Mouse (Mus musculus): ENCODE data around the gene 6430531B16Rik. TPM values are rescaled to one million over a fixed set of nuclear protein-coding genes. Genes with fewer than 3 reads are reported as not detected.

6430531B16Rik gene
- total and polyA plus RNA-seq, 3 experiments, result 0.11 TPM; not detected in 2

DNA sequence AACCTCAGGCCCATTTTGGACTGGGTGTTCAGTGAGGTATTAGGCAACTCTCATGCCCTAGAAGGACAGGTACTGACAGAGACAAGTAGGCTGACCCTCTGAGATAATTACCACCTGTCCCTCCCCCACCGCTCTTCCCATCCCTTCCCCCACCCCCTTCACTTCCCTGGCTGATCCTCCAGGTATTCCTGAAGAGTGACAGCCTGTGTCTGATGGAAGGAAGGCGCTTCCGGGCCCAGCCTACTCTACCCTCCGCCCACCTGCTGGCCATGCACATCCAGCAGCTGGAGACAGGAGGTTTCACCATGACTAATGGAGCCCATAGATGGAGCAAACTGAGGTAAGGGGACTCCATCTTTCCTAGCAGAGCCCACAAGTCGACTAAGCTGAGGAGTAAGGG is 40.7 kb downstream of the 6430531B16Rik start:
- no peaks in the 10 kb centered on the region for H3K4me1 ChIP-seq (ENCODE audit: insufficient read depth, low read depth, low read length)
- H3K27me3 ChIP-seq (ENCODE audit: insufficient read depth, low read length), result no peaks in the 10 kb centered on the region
- DNase-seq (ENCODE audit: low spot score) (no peak), ATAC-seq (ENCODE audit: extremely low read depth, insufficient number of reproducible peaks, low FRiP score, poor library complexity, severe bottlenecking) (no peak)
- TF ChIP-seq TAL1 (conservative IDR thresholded peaks at IDR 0.05; ENCODE audit: low read depth, low read length), result no peak
- TF ChIP-seq CTCF (IDR thresholded peaks at IDR 0.05; ENCODE audit: low read depth, low read length), result no peak
- TF ChIP-seq POLR2AphosphoS5 (IDR thresholded peaks at IDR 0.05; ENCODE audit: insufficient replicate concordance, low read depth, low read length), result no peak
- TF ChIP-seq GATA2 (IDR thresholded peaks at IDR 0.05; ENCODE audit: borderline replicate concordance, low read depth, low read length), result no peak
- H3K9me3 ChIP-seq (replicated peaks), result peaks cover 17% of the 10 kb centered on the region; the same call in 1 of the 2 replicates
- H3K36me3 ChIP-seq (replicated peaks), result no peaks in the 10 kb centered on the region
- no peak overlapping the region for H3K4me3 ChIP-seq (ENCODE audit: low read depth, low read length)

DNA sequence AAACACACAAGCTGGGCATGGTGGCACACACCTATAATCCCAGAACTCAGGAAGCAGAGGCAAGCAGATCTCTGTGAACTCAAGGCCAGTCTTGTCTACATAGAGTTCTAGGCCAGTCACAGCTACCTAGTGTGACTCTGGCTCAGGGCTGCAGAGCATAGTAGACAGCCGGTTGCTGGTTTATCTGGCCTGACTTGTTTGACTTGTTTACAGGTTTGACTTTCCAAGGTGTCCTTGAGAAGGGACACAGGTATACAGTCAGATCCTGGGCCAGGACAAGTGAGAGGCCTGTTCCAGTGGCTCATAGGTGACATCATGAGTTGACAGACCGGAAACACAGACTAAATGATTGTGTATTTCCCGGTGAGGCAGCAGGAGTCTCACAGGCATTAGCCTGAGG is 41.4 kb downstream of the 6430531B16Rik start:
- Histone ChIP-seq H3K27me3 (ENCODE audit: insufficient read depth, low read length) (no peaks in the 10 kb centered on the region), H3K4me3 (ENCODE audit: low read depth, low read length) (no peak overlapping the region), H3K36me3 (replicated peaks) (no peaks in the 10 kb centered on the region), H3K9me3 (replicated peaks) (peaks cover 17% of the 10 kb centered on the region; the same call in 1 of the 2 replicates), H3K4me1 (ENCODE audit: insufficient read depth, low read depth, low read length) (no peaks in the 10 kb centered on the region)
- ATAC-seq (ENCODE audit: extremely low read depth, insufficient number of reproducible peaks, low FRiP score, poor library complexity, severe bottlenecking) (no peak), DNase-seq (ENCODE audit: low spot score) (no peak)
- no peak for TF ChIP-seq GATA2 (IDR thresholded peaks at IDR 0.05; ENCODE audit: borderline replicate concordance, low read depth, low read length)
- no peak for TF ChIP-seq TAL1 (conservative IDR thresholded peaks at IDR 0.05; ENCODE audit: low read depth, low read length)

- H3K36me3 ChIP-seq (replicated peaks), result no peaks in the 10 kb centered on the region
- H3K4me1 ChIP-seq (ENCODE audit: insufficient read depth, low read depth, low read length), result no peaks in the 10 kb centered on the region
- no peak overlapping the region for H3K4me3 ChIP-seq (ENCODE audit: low read depth, low read length)
- no peak for DNase-seq (ENCODE audit: low spot score)
- no peaks in the 10 kb centered on the region for H3K27me3 ChIP-seq (ENCODE audit: insufficient read depth, low read length)
- peaks cover 14% of the 10 kb centered on the region; the same call in 1 of the 2 replicates for H3K9me3 ChIP-seq (replicated peaks)
- TF ChIP-seq GATA2 (IDR thresholded peaks at IDR 0.05; ENCODE audit: borderline replicate concordance, low read depth, low read length), result no peak
- no peak for TF ChIP-seq TAL1 (conservative IDR thresholded peaks at IDR 0.05; ENCODE audit: low read depth, low read length)
- TF ChIP-seq POLR2AphosphoS5 (IDR thresholded peaks at IDR 0.05; ENCODE audit: insufficient replicate concordance, low read depth, low read length), result no peak
- no peak for TF ChIP-seq GATA1 (IDR thresholded peaks at IDR 0.05; ENCODE audit: borderline replicate concordance, low read length)
- TF ChIP-seq CTCF (IDR thresholded peaks at IDR 0.05; ENCODE audit: low read depth, low read length), result no peak
- no peak for ATAC-seq (ENCODE audit: extremely low read depth, insufficient number of reproducible peaks, low FRiP score, poor library complexity, severe bottlenecking)
Observed at GRCm38 (mm10) chr7:139936705-139937104, 41.9 kb downstream of the 6430531B16Rik start.

DNA sequence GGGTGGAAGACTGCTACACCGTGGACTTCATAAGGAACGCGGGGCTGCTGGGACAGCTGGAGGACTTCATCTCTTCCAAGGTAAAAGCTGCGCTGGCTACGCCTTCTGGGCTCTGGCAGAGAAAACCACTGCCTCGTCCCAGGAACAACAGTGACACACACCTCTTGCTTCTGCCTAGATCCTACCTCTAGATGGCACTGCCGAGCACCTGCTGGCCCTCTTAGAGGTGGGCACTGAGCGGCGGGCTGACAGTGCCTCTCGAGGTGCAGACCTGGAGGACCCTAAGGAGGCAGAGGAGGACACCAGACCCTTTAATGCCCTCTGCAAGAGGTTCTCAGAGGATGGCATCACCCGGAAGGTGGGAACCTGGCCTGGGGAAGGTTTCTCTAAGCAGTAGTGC is 47.8 kb downstream of the 6430531B16Rik start:
- Histone ChIP-seq H3K27me3 (ENCODE audit: insufficient read depth, low read length) (no peaks in the 10 kb centered on the region), H3K4me3 (ENCODE audit: low read depth, low read length) (no peak overlapping the region), H3K9me3 (replicated peaks) (peaks cover 23% of the 10 kb centered on the region), H3K4me1 (ENCODE audit: insufficient read depth, low read depth, low read length) (no peaks in the 10 kb centered on the region), H3K36me3 (replicated peaks) (no peaks in the 10 kb centered on the region)
- no peak for ATAC-seq (ENCODE audit: extremely low read depth, insufficient number of reproducible peaks, low FRiP score, poor library complexity, severe bottlenecking)
- DNase-seq (ENCODE audit: low spot score), result no peak
- TF ChIP-seq CTCF (IDR thresholded peaks at IDR 0.05; ENCODE audit: low read depth, low read length), result peak; percentile 35; the same call in 1 of the 2 replicates
- no peak for TF ChIP-seq GATA2 (IDR thresholded peaks at IDR 0.05; ENCODE audit: borderline replicate concordance, low read depth, low read length)

Other genes starting within 250 kb of the 6430531B16Rik start
- gene Adgra1, start 144.6 kb downstream of the 6430531B16Rik start, total RNA-seq (2014; fragmentation: Nextera tagmentation), result not detected in 2 replicates
- 0.16 TPM in 1 of 2 replicates, not detected in the other for gene Adgra1, start 144.6 kb downstream of the 6430531B16Rik start, total RNA-seq (2017)
- not detected in 2 replicates for gene Adgra1, start 144.6 kb downstream of the 6430531B16Rik start, polyA plus RNA-seq (2012)
- gene Kndc1, start 84.1 kb downstream of the 6430531B16Rik start, total RNA-seq (2014; fragmentation: Nextera tagmentation), result not detected in 2 replicates
- gene Kndc1, start 84.1 kb downstream of the 6430531B16Rik start, total RNA-seq (2017), result 0.12 and 0.38 TPM in 2 replicates
- not detected in 2 replicates for gene Kndc1, start 84.1 kb downstream of the 6430531B16Rik start, polyA plus RNA-seq (2012)
- gene Utf1, start 35.0 kb downstream of the 6430531B16Rik start, total RNA-seq (2014; fragmentation: Nextera tagmentation), result not detected in 2 replicates
- gene Utf1, start 35.0 kb downstream of the 6430531B16Rik start, total RNA-seq (2017), result not detected in 2 replicates
- not detected in 2 replicates for gene Utf1, start 35.0 kb downstream of the 6430531B16Rik start, polyA plus RNA-seq (2012)
- gene Adam8, start 13.8 kb upstream of the 6430531B16Rik start, total RNA-seq (2014; fragmentation: Nextera tagmentation), result not detected in 2 replicates
- gene Adam8, start 13.8 kb upstream of the 6430531B16Rik start, total RNA-seq (2017), result 0.12 and 0.76 TPM in 2 replicates
- gene Adam8, start 13.8 kb upstream of the 6430531B16Rik start, polyA plus RNA-seq (2012), result 0.03 and 0.07 TPM in 2 replicates
- 25.7 and 27.8 TPM in 2 replicates for gene Zfp511, start 57.6 kb upstream of the 6430531B16Rik start, total RNA-seq (2014; fragmentation: Nextera tagmentation)
- 23.8 TPM in 2 replicates for gene Zfp511, start 57.6 kb upstream of the 6430531B16Rik start, total RNA-seq (2017)
- gene Zfp511, start 57.6 kb upstream of the 6430531B16Rik start, polyA plus RNA-seq (2012), result 15.0 and 17.4 TPM in 2 replicates
- 46.3 and 51.8 TPM in 2 replicates for gene Tubgcp2, start 57.9 kb upstream of the 6430531B16Rik start, total RNA-seq (2014; fragmentation: Nextera tagmentation)
- 33.9 and 41.9 TPM in 2 replicates for gene Tubgcp2, start 57.9 kb upstream of the 6430531B16Rik start, total RNA-seq (2017)
- gene Tubgcp2, start 57.9 kb upstream of the 6430531B16Rik start, polyA plus RNA-seq (2012), result 7.4 and 12.2 TPM in 2 replicates
- not detected in 2 replicates for gene Msx3, start 70.3 kb upstream of the 6430531B16Rik start, total RNA-seq (2014; fragmentation: Nextera tagmentation)
- 0.11 and 0.12 TPM in 2 replicates for gene Msx3, start 70.3 kb upstream of the 6430531B16Rik start, total RNA-seq (2017)
- not detected in 2 replicates for gene Msx3, start 70.3 kb upstream of the 6430531B16Rik start, polyA plus RNA-seq (2012)
- gene Caly, start 103.8 kb upstream of the 6430531B16Rik start, total RNA-seq (2014; fragmentation: Nextera tagmentation), result not detected in 2 replicates
- not detected in 2 replicates for gene Caly, start 103.8 kb upstream of the 6430531B16Rik start, total RNA-seq (2017)
- not detected in 2 replicates for gene Caly, start 103.8 kb upstream of the 6430531B16Rik start, polyA plus RNA-seq (2012)
- not detected in 2 replicates for gene Prap1, start 114.6 kb upstream of the 6430531B16Rik start, total RNA-seq (2014; fragmentation: Nextera tagmentation)
- gene Prap1, start 114.6 kb upstream of the 6430531B16Rik start, total RNA-seq (2017), result not detected in 2 replicates
- gene Prap1, start 114.6 kb upstream of the 6430531B16Rik start, polyA plus RNA-seq (2012), result not detected in 2 replicates
- gene Fuom, start 123.7 kb upstream of the 6430531B16Rik start, total RNA-seq (2014; fragmentation: Nextera tagmentation), result 6.7 TPM in 1 of 2 replicates, not detected in the other
- 16.0 and 17.4 TPM in 2 replicates for gene Fuom, start 123.7 kb upstream of the 6430531B16Rik start, total RNA-seq (2017)
- gene Fuom, start 123.7 kb upstream of the 6430531B16Rik start, polyA plus RNA-seq (2012), result 17.4 and 18.2 TPM in 2 replicates
- 9.4 and 10.5 TPM in 2 replicates for gene Paox, start 137.0 kb upstream of the 6430531B16Rik start, total RNA-seq (2014; fragmentation: Nextera tagmentation)
- 11.4 and 11.7 TPM in 2 replicates for gene Paox, start 137.0 kb upstream of the 6430531B16Rik start, total RNA-seq (2017)
- 3.0 and 6.0 TPM in 2 replicates for gene Paox, start 137.0 kb upstream of the 6430531B16Rik start, polyA plus RNA-seq (2012)
- gene Echs1, start 137.7 kb upstream of the 6430531B16Rik start, total RNA-seq (2014; fragmentation: Nextera tagmentation), result 32.6 TPM in 2 replicates
- gene Echs1, start 137.7 kb upstream of the 6430531B16Rik start, total RNA-seq (2017), result 81.5 and 96.9 TPM in 2 replicates
- 2.2 and 5.8 TPM in 2 replicates for gene Echs1, start 137.7 kb upstream of the 6430531B16Rik start, polyA plus RNA-seq (2012)
- 29.0 and 41.0 TPM in 2 replicates for gene Mtg1, start 158.8 kb upstream of the 6430531B16Rik start, total RNA-seq (2014; fragmentation: Nextera tagmentation)
- 10.2 and 10.5 TPM in 2 replicates for gene Mtg1, start 158.8 kb upstream of the 6430531B16Rik start, total RNA-seq (2017)
- gene Mtg1, start 158.8 kb upstream of the 6430531B16Rik start, polyA plus RNA-seq (2012), result 10.5 and 11.2 TPM in 2 replicates
- not detected in 2 replicates for gene Sprn, start 176.1 kb upstream of the 6430531B16Rik start, total RNA-seq (2014; fragmentation: Nextera tagmentation)
- gene Sprn, start 176.1 kb upstream of the 6430531B16Rik start, total RNA-seq (2017), result 0.11 TPM in 1 of 2 replicates, not detected in the other
- gene Sprn, start 176.1 kb upstream of the 6430531B16Rik start, polyA plus RNA-seq (2012), result not detected in 2 replicates
- gene Olfr522, start 186.0 kb upstream of the 6430531B16Rik start, total RNA-seq (2014; fragmentation: Nextera tagmentation), result not detected in 2 replicates
- under 0.01 and 0.05 TPM in 2 replicates for gene Olfr522, start 186.0 kb upstream of the 6430531B16Rik start, total RNA-seq (2017)
- gene Olfr522, start 186.0 kb upstream of the 6430531B16Rik start, polyA plus RNA-seq (2012), result not detected in 2 replicates
- not detected in 2 replicates for gene Olfr523, start 194.5 kb upstream of the 6430531B16Rik start, total RNA-seq (2014; fragmentation: Nextera tagmentation)
- 0.06 and 0.11 TPM in 2 replicates for gene Olfr523, start 194.5 kb upstream of the 6430531B16Rik start, total RNA-seq (2017)
- gene Olfr523, start 194.5 kb upstream of the 6430531B16Rik start, polyA plus RNA-seq (2012), result not detected in 2 replicates
- gene Olfr524, start 227.2 kb upstream of the 6430531B16Rik start, total RNA-seq (2014; fragmentation: Nextera tagmentation), result not detected in 2 replicates
- 0.05 and 0.06 TPM in 2 replicates for gene Olfr524, start 227.2 kb upstream of the 6430531B16Rik start, total RNA-seq (2017)
- gene Olfr524, start 227.2 kb upstream of the 6430531B16Rik start, polyA plus RNA-seq (2012), result not detected in 2 replicates
- not detected in 2 replicates for gene Cd163l1, start 239.5 kb upstream of the 6430531B16Rik start, total RNA-seq (2014; fragmentation: Nextera tagmentation)
- not detected in 2 replicates for gene Cd163l1, start 239.5 kb upstream of the 6430531B16Rik start, total RNA-seq (2017)
- not detected in 2 replicates for gene Cd163l1, start 239.5 kb upstream of the 6430531B16Rik start, polyA plus RNA-seq (2012)

Data from G1E (cell line).